Mouse (Mus musculus) neutrophil, adult 65 days (primary cell): Measurements from ENCODE around the gene Fbxw22. TPM values are rescaled to one million over a fixed set of nuclear protein-coding genes. Genes with fewer than 3 reads are reported as not detected.

Source experiments
- total RNA-seq: library from RNA; stranded (reverse); gene quantifications from 2 replicates; pipeline ENCODE4 v1.2.4, GENCODE M21; 2023

Fbxw22 gene
- total RNA-seq: not detected in 2 replicates

GRCm38 (mm10) chr9:109404196-109404595 lies at the start of gene Fbxw22:
Gene Fbxw22, minus strand, starts transcription at chr9:109404296.

GRCm38 (mm10) chr9:109449040-109449439 lies 44.9 kb upstream of the Fbxw22 start, which contains the start of gene Fbxw16:
Gene Fbxw16, minus strand, starts transcription at chr9:109449140.

DNA sequence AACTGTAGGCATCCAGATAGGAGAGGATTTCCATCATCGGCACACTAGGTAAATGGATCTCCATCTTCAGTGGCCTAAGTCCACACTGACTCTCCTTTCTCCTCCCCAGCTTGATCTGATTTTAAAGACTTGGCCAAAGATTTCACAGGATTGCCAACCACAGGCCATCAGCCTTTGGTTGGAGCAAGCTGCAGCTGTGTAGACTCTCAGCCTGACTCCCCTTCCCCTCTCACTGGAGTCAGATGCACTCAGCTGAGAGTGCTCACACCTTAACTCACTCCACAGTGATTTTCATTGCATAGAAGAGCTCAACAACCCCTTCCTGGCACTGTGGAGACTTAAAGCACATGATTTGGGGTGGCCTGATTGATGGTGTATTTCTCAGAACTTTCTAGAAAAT lies 64.5 kb downstream of the Fbxw22 start, which contains the start of gene Fbxw28:
TSS of gene Fbxw28 (minus strand) at position 101 of the 400 bp plus-strand sequence.

Other genes with a start within 250 kb of the Fbxw22 start
- not detected in 2 replicates for gene Fbxw21, start 242.3 kb downstream of the Fbxw22 start, total RNA-seq
- not detected in 2 replicates for gene Fbxw13, start 208.3 kb downstream of the Fbxw22 start, total RNA-seq
- not detected in 2 replicates for gene Fbxw20, start 169.5 kb downstream of the Fbxw22 start, total RNA-seq
- gene Fbxw14, start 116.6 kb downstream of the Fbxw22 start, total RNA-seq: not detected in 2 replicates
- not detected in 2 replicates for gene Fbxw28, start 64.6 kb downstream of the Fbxw22 start, total RNA-seq
- gene Fbxw16, start 44.8 kb upstream of the Fbxw22 start, total RNA-seq: not detected in 2 replicates
- not detected in 2 replicates for gene Fbxw19, start 91.6 kb upstream of the Fbxw22 start, total RNA-seq
- gene Fbxw15, start 164.0 kb upstream of the Fbxw22 start, total RNA-seq: not detected in 2 replicates
- not detected in 2 replicates for gene Fbxw24, start 221.8 kb upstream of the Fbxw22 start, total RNA-seq